Mouse (Mus musculus): ENCODE results near the gene Rbp2.

The Rbp2 gene

GRCm38 (mm10) chr9:98485815-98486214 lies at the start of gene Rbp2:
Gene Rbp2 (plus strand): TSS chr9:98486115.
- no peak for DNase-seq

GRCm38 (mm10) chr9:98437819-98438218 lies 48.1 kb upstream of the Rbp2 start:
- DNase-seq: no peak

- DNase-seq: no peak
Observed at GRCm38 (mm10) chr9:98439091-98439490, 46.8 kb upstream of the Rbp2 start.

DNA sequence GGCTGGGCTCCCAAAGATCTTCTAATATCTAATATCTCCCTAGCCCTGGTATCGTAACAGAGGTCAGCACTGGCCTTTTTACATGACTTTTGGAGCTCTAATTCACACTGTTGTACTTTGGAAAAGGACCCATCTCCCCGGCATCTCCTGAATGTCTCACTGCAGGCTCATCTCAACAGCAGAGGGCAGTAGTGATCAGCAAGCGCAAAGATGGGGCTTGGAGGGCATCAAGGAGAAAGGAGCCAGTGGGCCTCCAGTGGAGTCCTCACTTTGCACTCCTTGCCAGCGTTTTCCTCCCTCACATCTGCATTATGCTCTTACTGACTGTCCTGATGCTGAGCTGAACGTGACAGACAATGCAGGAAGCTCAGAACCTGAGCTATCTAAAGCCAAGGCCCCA lies 43.3 kb upstream of the Rbp2 start:
- peak; percentile 49 for DNase-seq

GRCm38 (mm10) chr9:98445359-98446149 lies 40.4 kb upstream of the Rbp2 start:
- DNase-seq: no peak

DNA sequence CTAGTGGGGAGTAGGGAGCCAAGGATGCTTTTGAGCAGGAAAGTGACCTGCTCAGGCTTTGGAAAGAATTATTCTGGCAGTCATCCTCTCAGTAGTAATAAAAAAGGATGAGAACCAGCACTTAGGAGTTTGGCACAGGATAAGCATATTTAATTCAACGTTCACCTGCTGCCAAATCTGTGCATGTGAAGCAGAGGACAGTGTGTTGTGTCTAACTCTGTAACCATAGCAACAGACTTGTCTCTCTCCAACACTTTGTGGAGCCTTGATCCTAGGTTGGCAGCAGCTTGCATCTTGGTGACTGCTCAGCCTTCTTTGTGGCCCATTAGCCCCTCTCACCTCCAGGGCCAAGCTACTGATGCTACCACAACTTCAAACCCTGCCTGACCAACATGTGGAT lies 34.9 kb upstream of the Rbp2 start:
- no peak for DNase-seq

- DNase-seq: no peak
Observed at GRCm38 (mm10) chr9:98466709-98467108, 19.2 kb upstream of the Rbp2 start.

DNA sequence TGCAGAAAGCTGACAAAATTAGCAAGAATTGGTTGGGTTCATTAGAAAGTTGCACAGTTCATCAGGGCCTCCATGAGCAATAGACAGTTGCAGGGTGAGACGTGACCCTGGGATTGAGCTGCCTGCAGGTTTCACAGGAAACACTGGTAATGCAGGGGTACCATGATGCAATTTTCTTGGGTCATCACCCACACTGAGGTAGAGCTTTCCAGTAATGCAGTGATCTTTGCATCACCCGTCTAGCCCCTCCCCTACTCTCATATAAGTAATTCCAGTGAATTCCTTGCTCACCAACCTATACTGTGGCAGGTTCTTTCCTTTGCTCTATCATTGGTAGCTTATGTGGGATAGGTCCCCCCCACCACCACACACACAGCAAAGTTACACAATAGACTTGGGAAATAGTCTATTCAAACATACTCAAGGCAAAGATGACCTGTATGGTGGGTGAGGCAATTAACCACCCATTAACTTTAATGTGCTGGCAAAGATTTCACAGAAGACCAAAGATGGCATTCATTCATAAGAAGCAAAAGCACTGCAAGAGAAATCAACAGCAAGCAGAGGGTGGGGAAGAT lies 5.7 kb upstream of the Rbp2 start:
- DNase-seq: no peak

DNA sequence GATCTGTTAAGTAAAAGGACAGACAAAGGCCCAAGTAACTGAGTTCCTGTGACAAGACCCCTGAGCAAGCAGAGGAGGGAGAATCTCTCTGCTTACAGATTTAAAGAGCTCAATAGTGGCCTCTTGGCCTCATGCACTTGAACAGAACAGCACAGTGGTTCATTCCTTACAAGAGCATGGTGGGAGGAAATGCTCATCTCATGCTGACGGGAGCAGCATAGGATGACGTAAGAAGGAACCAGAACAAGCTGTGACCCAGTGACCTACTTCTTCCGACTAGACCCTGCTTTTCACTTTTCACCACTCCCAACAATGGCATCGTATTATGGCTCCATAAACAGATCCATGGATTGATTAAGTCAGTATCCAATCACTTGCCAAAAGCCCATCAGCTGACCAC lies 3.7 kb upstream of the Rbp2 start:
- DNase-seq: no peak

GRCm38 (mm10) chr9:98485020-98485419 lies 895 bp upstream of the Rbp2 start:
- no peak for DNase-seq

DNA sequence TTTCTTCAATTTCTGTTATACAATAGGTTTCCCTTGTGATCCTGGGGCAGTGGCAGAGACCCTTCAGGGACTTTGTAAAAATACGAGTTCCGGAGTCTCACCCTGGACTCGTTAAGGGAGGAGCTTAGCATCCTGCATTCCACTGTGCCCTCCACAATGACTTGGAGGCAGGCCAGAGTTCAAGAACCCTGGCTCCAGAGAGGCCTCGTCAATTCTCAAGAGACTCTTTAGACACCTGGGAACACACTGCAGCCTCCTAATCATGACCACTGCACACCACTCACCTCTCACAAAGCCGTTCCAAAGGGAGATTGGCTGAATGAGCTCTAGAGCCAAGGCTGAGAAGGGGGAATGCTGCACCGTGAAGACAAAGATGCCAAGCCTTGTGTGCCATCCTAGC lies 1.4 kb downstream of the Rbp2 start:
- no peak for DNase-seq

- DNase-seq: peak; percentile 73
Observed at GRCm38 (mm10) chr9:98489532-98489931, 3.6 kb downstream of the Rbp2 start.

GRCm38 (mm10) chr9:98490128-98490527 lies 4.2 kb downstream of the Rbp2 start:
- DNase-seq: peak; percentile 24

GRCm38 (mm10) chr9:98491071-98491470 lies 5.2 kb downstream of the Rbp2 start:
- no peak for DNase-seq

DNA sequence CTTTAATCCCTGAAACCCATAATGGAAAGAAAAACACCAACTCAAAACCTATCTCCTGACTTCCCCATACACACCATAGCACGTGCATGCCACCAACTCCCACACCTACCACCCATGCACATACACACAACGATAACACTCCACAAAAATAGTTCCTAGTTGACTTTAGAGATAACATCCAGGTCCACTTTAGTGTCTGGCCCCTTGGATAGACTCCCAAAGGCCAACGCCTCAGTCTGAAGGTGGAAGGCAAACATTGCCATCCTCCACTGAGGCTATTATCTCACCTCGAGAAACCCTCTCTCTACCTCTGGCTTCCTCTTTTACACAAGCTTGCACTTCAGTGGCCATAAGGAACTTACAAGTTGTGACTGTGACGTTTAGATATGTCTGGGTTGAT lies 6.3 kb downstream of the Rbp2 start:
- DNase-seq: peak; percentile 21

DNA sequence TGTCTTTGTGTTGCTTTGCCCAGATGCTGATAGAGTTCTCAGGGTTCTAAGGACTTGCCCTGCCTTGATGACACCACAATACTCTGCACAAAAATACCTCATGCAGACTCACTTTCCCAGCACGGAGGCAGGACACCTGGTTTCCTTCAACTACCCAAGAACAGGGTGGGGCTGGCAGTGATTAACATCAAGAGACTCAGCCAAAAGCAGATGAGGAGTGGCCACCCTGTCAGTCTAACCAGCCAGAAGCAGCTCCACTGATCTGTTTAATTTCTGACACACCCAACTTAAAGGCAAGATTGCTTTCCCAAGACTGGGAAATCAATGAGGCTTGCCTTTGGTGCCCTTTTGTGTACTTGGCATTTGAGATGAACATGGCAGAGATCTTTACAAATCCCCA lies 6.9 kb downstream of the Rbp2 start:
- DNase-seq: no peak

- DNase-seq: no peak
Observed at GRCm38 (mm10) chr9:98497157-98497556, 11.2 kb downstream of the Rbp2 start.

- DNase-seq: no peak
Observed at GRCm38 (mm10) chr9:98497990-98498389, 12.1 kb downstream of the Rbp2 start.

- DNase-seq: no peak
Observed at GRCm38 (mm10) chr9:98498717-98499268, 12.9 kb downstream of the Rbp2 start.

GRCm38 (mm10) chr9:98499601-98500000 lies 13.7 kb downstream of the Rbp2 start:
- DNase-seq: no peak

DNA sequence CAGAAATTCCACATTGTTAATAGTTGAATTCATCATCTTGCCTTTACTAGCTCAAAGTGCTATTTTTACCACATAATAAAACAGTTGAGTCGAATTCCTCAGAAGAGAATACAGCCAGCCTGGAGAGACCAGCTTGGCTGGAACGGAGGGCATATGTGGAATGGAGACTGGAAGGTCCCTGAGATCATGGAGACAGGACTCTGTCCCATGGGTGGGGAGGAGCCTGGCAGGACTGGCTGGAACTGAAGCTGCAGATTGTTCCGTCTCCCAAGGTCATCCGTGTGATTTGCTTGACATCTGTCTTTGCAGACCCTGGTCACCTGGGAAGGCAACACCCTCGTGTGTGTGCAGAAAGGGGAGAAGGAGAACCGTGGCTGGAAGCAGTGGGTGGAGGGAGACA lies 21.6 kb downstream of the Rbp2 start:
- no peak for DNase-seq

- DNase-seq: no peak
Observed at GRCm38 (mm10) chr9:98510363-98511055, 24.6 kb downstream of the Rbp2 start.

- DNase-seq: no peak
Observed at GRCm38 (mm10) chr9:98523872-98524271, 38.0 kb downstream of the Rbp2 start.
